Mouse (Mus musculus): ENCODE data around the gene Mpi.

Gene Mpi

DNA sequence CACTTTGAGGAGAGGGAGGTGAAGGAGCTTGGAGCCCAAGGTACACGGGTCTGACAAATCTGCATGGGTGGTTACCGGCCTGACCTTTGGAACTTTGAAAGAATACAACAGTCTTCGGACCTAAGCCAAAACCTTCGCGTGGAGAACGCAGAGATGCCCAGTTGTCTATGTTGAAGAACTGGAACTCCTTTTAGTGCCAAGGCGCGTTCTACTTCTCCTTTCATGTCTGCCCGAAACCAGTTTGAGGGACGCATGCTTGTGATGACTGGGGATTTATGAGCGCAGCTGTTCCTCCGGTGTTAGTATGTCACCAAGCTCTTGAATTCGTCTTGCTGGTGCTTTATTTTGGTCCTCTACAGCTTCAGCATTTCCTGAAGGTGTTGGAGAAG, 9.1 kb upstream of the Mpi start:
- in situ Hi-C loops (cut with MboI, MseI) = no loop called here

DNA sequence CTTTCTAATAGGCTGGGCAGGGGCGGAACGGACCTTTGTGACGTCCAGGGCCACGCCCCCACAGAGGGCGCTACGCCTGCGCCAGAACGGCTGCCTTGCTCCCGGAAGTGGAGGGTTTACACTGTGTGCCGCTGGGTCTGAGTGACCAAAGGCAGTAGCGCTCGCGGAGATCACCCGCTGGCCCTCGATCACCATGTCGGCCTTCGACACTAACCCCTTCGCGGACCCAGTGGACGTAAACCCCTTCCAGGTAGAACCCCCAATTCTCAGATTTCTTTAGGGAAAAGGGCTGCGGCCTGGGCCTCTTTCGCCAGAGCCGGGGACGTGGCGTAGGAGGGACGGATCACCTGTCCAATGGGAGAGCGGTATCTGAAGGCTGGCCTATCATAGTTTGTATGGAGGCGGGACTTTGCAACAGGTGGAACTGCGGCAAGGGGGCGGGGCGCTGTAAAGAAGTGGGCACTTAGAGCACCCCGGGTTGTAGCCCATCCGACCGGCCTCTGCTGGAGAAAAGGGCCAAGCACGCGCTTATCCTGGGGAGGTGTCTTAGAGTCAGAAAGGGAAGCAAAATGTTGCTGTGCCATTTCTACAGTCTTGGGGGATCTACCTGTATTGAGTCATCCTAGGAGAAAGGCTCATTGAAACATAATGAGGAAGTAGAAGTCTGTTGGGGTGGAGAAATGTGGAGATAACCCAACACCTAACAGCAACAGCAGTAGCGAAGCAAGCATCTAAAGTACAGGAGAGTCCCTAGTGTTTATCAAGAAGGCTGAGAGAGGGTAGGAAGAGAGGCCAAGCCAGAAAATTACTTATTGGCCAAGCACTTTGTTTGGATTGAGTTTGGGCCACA, 8.5 kb upstream of the Mpi start, which contains the start of gene Scamp2:
TSS of gene Scamp2 (plus strand) at position 83 of the 850 bp plus-strand sequence.
- in situ Hi-C loops (cut with MboI, MseI) = no loop called here

DNA sequence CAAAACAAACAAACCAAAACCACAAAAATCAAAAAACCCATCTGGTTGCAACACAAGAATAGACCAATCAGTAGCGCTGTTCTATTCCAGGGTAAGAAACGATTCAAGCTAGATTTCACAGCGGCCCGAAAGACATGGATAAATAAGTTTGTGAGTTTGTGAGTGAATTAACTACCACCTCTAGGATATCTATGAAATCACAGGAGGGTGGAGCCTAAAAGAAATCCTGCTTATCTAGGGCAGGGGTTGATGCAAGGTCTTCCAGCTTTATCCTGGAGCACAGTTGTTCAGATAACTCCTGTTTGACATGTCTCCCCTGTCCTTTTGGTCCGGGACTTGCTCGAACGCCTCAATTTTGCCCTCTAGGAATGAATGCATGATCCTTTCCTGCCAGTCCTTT, 7.7 kb upstream of the Mpi start:
- in situ Hi-C loops (cut with MboI, MseI) = no loop called here

DNA sequence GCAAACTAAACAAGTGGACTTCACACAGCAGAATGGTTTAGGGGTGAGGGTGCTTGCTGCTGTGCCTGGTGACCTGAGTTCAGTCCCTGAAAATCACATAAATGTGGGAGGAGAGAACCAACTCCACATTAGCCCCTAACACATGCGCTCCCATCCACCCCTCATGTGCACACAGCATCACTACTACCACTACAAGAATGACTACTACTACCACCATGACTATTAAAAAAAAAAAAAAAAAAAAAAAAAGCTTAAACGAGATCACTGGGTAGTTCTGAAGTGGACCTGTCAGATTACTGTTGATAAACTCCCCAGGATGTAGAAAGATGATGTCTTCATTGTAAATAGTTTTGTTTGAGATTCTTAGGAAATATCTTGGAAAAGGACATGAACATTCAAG, 7.0 kb upstream of the Mpi start:
- in situ Hi-C loops (cut with MboI, MseI) = no loop called here

DNA sequence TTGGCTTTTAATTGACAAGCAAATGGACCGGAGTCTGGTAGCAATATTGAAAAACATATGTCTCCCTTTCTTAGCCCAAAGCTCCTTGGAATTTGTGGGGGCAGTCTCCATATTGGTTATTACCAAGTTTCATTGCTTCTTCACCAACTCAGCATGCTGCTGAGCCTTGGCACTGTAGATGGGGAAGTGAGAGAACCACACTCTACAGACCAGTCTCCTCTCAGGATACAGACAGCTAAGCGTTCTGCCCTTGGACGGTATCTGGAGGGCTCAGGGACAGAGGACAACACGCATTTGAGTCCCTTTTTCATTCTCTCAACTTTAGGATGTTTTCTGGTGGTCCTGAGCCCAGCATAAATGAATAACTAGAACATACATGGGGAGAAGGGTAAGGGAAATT, 6.1 kb upstream of the Mpi start:
- in situ Hi-C loops (cut with MboI, MseI) = no loop called here

DNA sequence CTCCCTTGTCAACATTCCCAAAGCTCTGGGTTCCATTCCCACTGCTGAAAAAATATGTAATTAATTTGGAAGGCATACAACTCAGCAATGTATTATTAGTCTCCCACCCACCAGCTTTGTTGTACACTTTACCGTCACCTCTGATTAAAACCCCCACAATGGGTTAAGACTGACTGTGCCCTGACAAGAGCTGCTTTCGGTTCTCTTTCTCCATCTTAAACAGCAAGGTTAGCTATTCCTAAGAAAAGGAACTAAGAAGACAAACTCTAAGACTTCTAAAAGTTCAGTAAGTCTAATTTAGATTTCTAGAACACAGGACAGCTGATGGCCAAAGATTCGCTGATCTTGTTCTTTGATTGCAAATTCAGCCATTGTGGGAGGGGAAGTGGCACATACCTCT, 4.7 kb upstream of the Mpi start:
- in situ Hi-C loops (cut with MboI, MseI) = no loop called here

DNA sequence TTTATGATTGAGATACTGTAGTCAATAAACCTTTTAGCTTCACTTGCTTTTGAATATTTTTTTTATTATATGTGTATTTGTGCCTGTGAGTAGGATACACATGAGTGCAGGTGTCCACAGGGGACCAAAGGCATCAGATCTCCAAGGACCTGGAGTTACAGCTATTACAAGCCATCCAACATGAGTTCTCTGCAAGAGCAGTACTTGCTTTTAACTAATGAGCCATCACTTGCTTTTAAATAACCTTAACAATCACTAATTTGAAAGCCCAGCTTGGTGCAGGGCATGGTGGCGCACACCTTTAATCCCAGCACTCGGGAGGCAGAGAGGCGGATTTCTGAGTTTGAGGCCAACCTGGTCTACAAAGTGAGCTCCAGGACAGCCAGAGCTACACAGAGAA, 2.2 kb upstream of the Mpi start:
- in situ Hi-C loops (cut with MboI, MseI) = no loop called here

DNA sequence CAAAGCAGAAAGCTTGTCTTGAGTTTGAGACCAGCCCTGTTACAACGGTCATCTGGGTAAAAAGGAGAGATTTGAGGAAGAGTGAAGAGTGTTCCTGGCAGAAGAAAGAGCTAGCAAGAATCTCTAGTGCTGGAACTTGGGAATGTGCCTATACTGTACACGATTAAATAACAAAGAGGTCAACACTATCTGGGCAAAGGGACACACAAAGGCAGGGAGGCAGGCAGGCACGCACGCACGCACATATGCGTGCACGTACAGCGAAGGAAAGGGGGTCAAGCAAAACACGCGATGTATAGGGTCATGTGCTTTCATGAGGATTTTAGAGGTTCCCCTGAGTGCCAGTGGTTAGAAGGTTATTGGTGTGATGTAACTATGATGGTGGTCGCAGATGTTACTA, 556 bp upstream of the Mpi start:
- in situ Hi-C loops (cut with MboI, MseI) = no loop called here

DNA sequence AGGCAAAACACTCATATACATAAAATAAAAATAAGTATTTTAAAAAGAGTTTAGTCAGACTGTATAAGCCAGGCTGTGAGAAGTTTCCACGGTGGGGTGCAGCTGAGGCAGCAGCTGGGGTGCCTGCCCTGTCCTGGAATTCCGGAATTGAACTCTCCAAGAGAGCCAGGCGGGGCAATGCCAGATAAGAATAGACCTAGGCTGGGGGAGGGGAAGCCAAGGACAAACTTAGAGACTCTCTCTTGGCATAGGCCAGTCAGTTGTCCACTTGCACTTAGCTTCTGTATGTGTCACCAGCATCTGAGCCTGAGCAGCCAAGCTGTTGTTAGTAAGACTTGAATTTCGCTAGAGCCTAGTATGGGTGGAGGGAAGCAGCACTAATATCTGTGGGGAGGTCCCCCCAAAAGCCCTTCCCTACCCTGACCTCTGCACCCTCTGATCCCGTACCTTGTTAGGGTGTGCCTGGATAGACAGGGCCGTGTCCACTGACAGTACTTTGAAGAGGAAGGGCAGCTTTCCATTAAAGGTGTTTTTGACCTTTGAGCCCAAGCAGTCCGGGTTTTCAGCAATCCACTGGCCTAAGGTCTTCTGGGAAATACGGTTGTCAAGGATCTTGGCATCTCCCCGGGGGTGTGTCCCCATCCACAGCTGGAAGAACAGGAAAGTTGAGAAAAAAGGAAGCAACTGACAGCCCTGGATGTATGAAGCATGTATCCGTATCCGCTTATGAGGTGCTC, 2.3 kb downstream of the Mpi start:
- in situ Hi-C loops (cut with MboI, MseI) = no loop called here

DNA sequence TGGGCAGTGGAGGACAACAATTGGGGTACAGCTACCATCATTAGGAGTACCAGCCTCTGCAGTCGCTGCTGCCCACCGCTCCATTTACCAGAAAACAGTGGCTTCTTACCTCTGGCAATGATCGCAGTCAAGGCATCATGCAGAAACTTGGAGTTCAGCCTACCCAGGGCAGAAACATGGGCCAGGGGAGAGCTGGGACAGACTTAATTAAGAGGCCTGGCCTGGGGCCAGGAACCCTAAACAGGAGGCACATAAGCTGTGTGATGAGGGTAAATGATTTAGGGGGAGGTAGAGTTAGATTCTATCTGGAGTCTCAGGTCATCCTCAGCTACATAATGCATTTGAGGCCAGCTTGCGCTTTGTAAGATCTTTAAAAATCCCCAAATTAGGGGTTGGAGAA, 3.4 kb downstream of the Mpi start:
- in situ Hi-C loops (cut with MboI, MseI) = no loop called here

DNA sequence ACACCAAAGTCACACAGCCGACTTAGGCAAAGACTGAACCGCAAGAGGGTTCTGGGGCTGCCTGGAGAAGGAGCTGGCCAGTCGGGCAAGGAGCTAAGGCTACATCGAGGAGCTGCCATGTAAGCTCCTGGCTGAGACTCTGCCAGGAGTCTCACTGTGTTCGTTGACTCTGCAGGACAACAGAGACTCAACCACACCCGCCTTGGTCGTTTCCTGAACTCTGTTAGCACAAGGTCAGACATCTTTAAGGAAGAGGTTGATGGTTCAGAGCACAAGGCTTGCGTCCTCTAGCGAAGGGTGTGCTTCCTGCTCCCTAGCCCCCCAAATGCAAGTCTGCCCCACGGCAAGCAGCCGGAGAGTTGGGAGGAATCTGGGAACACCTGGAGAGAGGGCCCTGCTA, 4.7 kb downstream of the Mpi start:
- in situ Hi-C loops (cut with MboI, MseI) = no loop called here

DNA sequence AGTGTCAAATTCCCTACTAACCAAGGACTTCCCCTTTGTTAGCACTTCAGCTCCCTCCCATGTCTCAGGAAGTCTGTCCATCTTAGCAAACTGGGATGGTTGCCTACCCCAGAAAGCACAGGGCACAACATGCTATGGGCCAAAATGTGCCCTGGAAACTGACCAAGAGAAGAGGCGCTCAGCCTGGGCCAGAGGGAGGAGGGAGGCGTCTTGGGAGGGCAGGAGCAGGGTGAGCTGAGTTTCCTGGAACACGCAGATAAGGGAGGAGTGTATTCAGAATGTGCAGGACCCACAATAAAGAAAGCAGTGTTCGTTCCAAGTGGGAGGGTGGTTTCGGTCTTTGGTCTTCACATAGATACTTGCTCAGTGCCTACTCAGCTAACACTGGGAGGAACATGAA, 5.3 kb downstream of the Mpi start:
- in situ Hi-C loops (cut with MboI, MseI) = no loop called here

DNA sequence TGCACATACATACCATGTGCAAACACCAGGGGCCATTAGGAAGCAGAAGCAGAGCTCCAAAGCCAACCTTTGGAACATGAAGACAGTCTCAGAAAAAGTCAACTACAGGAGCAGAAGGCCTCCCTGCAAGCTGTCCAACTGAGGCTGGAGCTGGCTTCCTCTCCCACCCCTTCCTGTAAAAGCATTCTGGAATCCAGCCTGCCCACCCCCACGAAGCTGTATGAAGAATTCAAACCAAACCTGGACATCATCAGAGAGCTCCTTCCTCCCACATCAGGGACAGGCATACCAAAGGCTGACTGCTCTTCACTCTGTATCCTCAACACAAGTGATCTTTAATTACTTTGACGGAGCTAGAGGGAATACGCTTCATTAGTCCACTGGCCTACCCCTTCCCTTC, 8.6 kb downstream of the Mpi start:
- in situ Hi-C loops (cut with MboI, MseI) = loop anchor here (5.0 kb wide), 1 partner anchor 98 kb away; no protein-coding TSS in a partner anchor

DNA sequence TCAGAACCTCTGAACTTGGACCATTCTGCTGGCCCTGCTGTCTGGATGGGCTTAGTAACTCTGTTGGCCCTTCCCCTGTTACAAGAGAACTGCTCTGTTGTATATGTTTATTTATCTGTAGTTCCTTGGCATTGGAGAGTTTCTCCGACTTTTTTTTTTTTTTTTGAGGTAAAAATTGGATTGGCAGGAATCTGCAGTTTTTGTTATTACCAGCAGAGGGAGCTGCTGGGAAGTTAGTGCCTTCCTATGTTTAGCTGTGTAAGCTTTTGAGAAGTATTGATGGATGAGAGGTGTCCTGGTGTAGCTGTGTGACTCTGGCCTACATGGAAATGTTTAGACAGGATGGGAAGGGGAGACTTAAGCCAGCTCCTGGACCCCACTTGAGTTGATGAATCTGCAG, 11.3 kb downstream of the Mpi start:
- in situ Hi-C loops (cut with MboI, MseI) = loop anchor here (5.0 kb wide), 1 partner anchor 101 kb away; no protein-coding TSS in a partner anchor

DNA sequence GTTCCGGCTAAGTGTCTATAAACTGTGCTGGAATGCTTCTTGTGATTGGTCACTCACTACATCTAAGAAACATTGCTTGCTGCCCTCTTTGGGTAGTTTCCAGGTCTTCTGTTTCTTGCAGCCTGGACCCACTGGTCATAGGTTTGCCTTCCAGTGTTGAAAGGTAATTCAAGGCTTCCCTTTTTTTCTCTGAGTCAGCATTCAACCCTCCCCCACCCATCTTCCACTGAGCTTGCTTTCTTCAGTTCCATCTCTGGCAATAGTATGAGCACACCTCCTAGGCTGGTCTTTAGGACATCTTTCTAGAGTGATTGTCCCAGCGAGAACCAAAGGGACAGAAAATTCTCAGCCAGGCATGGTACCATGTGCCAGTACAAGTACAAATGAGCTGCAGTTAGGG, 13.0 kb downstream of the Mpi start:
- in situ Hi-C loops (cut with MboI, MseI) = no loop called here

DNA sequence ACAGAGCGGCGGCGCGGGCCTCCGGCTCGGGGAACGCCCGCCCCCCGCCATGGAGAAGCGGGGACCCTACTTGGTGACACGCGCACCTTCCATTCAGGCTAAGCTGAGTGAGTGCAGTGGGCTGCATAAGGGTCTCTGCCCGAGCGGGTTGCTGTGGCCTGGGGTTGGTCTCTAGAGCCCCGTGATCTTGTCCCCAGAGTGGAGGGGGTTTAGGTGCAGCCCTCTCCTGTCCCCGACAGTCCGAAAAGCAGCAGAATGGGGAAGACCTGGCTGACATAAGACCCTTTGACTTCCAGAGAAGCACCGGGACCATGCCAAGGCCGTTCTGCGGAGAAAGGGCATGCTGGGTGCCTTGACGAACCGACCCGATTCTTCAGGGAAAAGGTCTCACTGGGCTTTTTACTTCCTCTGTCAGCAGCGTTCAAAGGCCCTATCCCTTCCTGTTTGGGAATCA, 14.8 kb downstream of the Mpi start:
- in situ Hi-C loops (cut with MboI, MseI) = no loop called here

DNA sequence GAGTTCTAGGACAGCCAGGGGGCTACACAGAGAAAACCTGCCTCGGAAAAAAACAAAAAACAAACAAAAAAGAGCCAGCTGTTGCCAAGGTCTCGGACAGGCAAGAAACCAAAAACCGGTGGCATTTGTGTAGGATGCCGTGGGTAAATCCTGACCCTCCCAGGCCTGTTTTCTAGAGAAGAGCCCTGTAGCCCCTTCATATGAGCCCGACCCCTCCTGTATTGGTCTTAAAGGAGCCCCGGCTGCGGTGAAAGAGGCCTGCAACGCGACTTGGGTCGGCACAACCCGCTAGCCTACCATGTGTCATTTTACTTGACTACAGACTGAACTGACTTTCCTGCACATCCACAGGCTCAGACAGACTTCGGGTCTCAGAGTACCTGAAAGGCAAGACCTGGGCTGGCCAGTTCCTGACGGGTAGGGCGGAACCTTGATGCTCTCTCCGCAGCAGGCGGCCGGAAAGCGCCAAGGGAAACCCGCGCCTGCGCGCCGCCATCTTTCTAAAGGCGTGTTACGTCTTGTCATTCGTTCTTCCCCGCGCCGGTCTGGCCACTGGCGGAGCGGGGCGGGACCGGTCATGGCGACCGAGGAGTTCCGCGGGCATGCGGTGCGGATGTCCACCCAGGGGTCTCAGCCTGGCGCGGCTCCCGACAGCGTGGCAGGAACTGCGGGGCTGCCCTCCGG, 15.4 kb downstream of the Mpi start, which contains the start of gene Fam219b:
TSS of gene Fam219b (plus strand) at position 485 of the 684 bp plus-strand sequence.
- in situ Hi-C loops (cut with MboI, MseI) = no loop called here

DNA sequence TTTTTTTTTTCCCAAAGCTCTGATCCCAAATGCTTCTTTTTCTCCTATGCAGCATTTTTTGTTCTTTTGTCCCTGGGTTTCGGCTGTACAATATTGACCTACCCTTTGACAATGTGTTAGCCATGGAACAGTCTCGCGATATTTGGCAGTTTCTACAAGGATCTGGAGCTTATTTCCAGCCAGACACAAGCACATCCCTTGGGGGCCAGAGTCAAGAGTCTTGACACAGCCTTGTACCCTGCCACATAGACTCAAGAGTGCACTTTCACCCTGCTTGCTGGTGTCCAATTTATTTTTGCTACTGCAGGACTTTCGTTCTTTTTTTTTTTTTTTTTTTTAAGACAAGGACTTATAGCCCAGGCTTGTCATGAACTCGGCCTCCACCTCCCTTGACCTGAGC, 16.2 kb downstream of the Mpi start:
- in situ Hi-C loops (cut with MboI, MseI) = no loop called here

DNA sequence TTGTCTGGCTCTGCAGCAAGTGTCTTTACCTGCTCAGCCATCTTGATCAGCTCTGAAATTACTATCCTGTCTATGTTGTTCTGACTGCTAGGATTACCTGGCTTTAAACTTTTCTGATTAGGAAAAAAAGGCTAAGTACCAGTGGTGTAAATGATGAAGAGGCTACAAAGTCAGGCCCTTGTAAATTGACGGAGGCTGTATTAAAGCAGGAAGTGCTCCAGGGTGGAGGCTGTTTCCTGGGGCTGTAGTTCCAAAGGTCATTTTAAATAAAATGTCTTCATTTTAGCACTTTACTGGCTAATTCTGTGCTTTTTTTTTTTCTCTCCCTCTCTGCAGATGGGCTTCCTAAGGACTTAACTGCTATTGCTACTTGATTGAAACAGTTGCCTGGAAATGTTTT, 20.6 kb downstream of the Mpi start:
- in situ Hi-C loops (cut with MboI, MseI) = no loop called here

DNA sequence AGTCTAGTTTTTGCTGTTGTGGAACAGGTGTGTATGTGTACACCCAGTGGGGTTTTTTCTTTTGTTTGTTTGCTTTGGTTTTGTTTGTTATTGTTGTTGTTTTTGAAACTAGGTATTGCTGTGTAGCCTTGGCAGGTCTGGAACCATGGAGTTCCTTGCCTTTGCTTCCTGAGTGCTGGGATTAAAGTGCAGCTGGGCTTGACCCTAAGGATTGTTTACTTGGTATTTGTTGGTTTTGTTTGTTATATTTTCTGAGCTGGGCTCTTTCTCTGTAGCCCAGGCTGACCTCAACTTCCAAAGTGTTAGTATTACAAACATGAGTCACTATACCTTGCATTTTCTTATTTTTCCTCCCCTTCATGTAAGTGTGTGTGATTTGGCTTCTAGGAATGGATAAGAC, 26.1 kb downstream of the Mpi start:
- in situ Hi-C loops (cut with MboI, MseI) = no loop called here

DNA sequence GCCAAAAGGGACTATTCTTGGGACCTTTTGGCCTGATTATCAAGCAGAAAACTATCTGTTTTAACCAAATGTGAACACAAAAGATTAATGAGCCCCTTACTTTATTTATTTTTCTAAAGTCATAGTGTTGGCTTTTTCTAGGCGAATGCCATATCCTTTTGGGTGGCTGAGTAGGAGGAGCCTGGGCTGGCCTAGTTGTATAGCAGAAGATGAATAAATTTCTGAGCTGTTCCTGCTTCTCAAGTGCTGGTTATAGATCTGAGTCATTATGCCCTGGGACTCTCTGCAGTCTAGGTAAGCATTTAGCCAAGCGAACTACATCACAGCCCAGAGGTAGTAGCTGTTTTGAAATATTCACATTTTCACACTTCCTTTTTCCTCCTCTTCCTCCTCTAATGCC, 27.0 kb downstream of the Mpi start:
- in situ Hi-C loops (cut with MboI, MseI) = no loop called here

DNA sequence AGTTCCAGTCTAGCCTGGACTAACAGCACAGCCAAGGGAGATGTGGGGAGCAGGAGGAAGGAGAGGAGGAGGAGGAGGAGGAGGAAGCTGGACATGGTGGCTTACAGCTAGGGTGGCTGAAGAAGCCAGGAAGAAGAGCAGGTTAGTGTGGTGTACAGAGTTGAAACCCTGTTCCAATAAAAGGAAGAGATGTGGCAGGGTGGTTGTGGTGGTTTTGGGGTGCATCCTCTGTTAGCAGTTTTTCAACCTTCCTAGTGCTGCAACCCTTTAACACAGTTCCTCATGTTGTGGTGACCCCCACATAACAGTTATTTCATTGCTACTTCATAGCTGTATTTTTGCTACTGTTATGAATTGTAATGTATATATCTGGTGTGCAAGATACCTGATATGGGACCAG, 28.1 kb downstream of the Mpi start:
- in situ Hi-C loops (cut with MboI, MseI) = no loop called here

Measured in T-helper 2 cell (primary cell).